Mouse (Mus musculus) megakaryocyte, embryonic 14.5 days (primary cell): Measurements from ENCODE around the gene Hoxb5.

ENCODE experiments used
- FLI1 ChIP-seq: IDR thresholded peaks from 2 replicates; pipeline ENCODE4 v1.6.1; 2012; ENCODE audit warnings: low read length, inconsistent platforms, mixed read lengths
- GATA1 ChIP-seq: IDR thresholded peaks from 3 replicates; pipeline ENCODE4 v1.6.1; 2012; ENCODE audit warnings: mixed read lengths, low read length, inconsistent platforms, borderline replicate concordance

GRCm38 (mm10) chr11:96292565-96293301 is 10.4 kb upstream of the Hoxb5 start:
- TF ChIP-seq GATA1 (no peak), FLI1 (no peak)
